Mouse (Mus musculus) subcutaneous adipose tissue, adult 2 months (tissue): ENCODE results near the gene Atxn7l3. TPM values are rescaled to one million over a fixed set of nuclear protein-coding genes. Genes with fewer than 3 reads are reported as not detected.

ENCODE experiments used
- polyA plus RNA-seq: library from polyadenylated mRNA; depleted of rRNA; stranded (reverse); fragments of >200 nt; gene quantifications from 2 replicates; pipeline ENCODE4 v1.2.3, GENCODE M21; 2012; ENCODE audit warnings: low replicate concordance; rRNA removed

Gene Atxn7l3
- 30.8 and 53.3 TPM in 2 replicates for polyA plus RNA-seq

DNA sequence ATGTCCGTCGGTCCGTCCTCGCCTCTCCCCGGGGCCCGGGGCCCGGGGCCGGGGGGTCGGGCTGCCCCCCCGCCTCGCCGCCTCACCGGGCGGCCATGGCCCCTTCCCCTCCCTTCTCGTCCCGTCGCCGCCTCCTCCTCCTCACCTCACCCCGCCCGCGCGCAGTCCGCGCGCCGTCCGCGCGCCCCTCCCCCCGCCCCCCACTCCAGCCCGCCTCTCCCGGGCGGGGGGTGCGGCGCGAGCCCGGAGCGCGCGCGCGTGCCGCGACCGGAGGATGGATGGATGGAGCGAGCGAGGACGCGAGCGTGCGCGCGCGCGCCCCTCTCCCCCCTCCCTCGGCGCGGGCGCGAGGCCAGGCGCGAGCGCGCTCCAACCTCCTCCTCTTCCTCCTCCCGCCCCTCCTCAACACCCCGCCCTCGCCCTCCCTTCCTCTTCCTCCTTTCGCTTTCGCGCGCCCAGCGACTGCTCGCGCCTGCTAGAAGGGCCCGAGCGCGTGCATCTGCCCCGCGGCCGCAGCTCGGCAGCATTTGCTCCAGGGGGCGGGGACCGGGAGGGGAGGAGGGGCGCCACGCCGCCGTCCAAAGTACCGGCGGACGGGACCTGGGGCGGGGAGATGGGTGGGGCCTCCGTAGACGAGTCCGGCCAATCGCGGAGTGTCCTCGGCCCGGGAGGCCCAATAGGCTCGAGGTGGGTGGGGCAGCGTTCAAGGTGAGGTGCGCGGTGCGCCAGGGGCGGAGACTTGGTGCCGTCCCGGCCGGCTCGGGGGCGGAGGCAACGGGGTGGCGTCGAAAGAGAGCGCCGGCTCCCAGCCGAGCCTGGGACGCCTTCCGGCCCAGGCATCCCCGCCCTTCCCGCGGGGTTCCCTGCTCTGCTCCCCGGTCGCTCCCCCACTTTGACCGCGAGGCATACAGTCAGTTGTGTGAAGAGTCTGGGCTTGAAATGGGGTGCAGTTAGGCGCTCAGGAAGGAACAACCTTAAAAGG, at the start of gene Atxn7l3:
TSS of gene Atxn7l3 (minus strand) at position 141 of the 982 bp plus-strand sequence.

DNA sequence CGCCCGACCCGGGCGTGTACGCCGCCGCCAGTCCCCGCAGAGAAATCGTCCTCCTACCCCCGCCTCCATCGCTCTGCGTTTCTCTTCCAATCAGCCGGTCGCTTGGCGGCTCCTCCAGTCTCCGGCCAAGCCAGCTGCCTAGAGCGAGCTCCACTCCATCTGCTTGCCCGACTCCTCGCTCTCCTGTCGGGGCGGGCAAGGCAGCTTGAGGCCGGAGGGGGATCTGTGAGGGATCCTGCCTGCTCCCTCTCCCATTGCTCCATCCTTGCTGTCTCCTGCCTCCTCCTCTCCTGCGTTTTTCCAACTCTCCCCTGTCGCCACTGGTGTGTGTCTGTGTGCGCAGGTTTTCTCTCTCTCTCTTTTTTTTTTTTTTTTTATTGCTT, 23.0 kb upstream of the Atxn7l3 start, which contains the start of gene Ubtf:
TSS of gene Ubtf (minus strand) at position 333 of the 383 bp plus-strand sequence.

DNA sequence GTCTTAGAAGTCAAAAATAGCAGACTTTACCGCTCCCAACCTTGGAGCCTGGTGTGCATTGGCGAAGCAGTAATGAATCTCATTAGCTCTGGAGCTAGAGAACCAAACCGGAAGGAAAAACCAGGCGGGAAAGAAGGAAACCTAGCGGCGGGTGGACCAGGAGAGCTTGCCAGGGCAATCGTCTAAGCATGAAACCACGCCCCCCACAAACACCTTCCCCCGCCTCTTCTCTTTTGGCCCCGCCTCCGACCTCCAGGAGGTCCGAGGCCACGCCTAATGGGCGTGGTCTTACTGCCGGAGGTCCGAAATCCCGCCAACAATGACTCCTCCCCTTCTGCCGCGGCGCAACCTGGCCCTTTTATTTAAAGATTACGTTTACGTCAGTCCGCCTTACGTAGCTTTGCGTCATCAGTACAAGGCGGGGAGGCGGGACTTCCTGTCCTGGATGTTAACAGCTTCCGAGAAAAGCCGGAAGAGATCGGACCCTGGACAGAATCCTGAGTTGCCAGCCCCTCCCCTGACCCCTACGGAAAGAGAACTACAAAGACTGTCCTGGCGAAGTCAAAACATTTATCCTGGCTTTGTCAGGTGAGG, 11.8 kb downstream of the Atxn7l3 start, which contains the start of gene Tmub2:
TSS of gene Tmub2 (plus strand) at position 431 of the 594 bp plus-strand sequence.

DNA sequence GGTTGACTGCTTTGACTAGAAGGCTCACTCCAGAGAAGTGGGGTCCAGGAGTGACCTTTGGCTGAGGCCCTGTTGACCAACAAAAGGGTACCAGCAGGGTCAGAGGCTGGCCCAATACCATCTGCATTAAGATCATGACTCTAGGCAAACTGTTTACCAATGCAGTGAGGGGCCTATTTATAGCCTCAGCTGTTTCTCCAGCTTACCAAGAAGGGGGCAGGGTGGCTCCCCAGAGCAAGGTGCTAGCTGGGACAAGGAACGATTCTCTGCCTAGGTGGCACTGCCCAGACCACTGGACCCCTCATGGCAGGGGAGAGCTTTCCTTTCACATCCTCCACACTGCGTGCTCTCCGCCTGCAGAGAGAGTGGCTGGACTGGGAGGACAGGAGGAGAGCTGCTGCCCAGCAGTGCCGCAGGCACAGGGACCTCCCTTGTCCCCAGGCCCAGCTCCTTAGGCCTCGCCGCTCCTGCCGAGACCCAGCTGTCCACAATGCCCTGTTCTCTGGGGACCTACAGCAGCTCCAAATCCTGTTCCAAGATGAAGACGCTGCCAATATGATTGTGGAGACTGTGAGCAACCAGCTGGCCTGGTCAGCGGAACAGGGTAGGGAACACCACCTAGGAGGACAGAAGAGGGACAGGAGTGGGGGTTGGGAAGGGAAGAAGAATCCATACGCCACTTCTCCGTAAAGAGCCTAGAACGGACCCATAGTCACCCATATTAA, 27.7 kb downstream of the Atxn7l3 start, which contains the start of gene Asb16:
TSS of gene Asb16 (plus strand) at position 224 of the 725 bp plus-strand sequence.

DNA sequence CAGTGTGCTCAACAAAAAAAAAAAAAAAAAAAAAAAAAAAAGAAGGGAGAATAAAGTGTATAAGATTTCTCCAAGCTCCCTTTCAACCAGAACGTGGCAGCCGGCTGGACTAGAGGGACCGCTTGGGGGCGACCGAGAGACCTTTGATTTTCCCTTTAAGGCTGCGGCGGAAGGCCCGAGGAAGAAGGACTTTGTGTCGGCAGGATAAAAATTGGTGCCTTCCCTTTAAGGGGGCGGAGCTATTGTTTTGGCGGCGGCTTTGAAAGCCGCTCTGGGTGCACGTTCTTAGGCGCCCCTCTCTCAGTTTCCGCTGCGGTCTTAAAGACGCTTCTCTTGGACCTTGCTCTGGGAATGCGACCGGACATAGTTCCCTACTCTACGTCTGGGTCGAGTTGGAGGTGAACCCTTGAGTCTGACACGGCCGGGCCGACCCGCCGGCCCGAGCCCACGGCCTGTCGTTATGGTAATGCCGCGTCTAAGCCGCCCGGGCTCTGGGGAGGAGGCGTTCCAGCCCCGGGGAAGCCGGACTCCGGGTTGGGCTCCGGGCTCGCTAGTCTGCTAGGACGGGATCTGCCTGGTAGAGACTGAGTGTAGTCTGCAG, 47.7 kb downstream of the Atxn7l3 start, which contains the start of gene BC030867:
TSS of gene BC030867 (plus strand) at position 253 of the 601 bp plus-strand sequence.

Other genes starting within 250 kb of the Atxn7l3 start
- 12.6 and 13.1 TPM in 2 replicates for gene Mpp2, start 208.1 kb downstream of the Atxn7l3 start, polyA plus RNA-seq
- gene Ppy, start 195.3 kb downstream of the Atxn7l3 start, polyA plus RNA-seq = not detected in 2 replicates
- not detected in 2 replicates for gene Pyy, start 188.8 kb downstream of the Atxn7l3 start, polyA plus RNA-seq
- gene Nags, start 151.1 kb downstream of the Atxn7l3 start, polyA plus RNA-seq = not detected in 2 replicates
- 18.7 and 31.1 TPM in 2 replicates for gene Tmem101, start 140.2 kb downstream of the Atxn7l3 start, polyA plus RNA-seq
- 47.8 and 68.5 TPM in 2 replicates for gene Lsm12, start 111.3 kb downstream of the Atxn7l3 start, polyA plus RNA-seq
- gene G6pc3, start 107.0 kb downstream of the Atxn7l3 start, polyA plus RNA-seq = 111 and 119 TPM in 2 replicates
- 96.1 and 120 TPM in 2 replicates for gene Hdac5, start 66.5 kb downstream of the Atxn7l3 start, polyA plus RNA-seq
- 0.63 and 4.8 TPM in 2 replicates for gene BC030867, start 47.7 kb downstream of the Atxn7l3 start, polyA plus RNA-seq
- gene Asb16, start 27.9 kb downstream of the Atxn7l3 start, polyA plus RNA-seq = 0.36 and 0.50 TPM in 2 replicates
- gene Tmub2, start 11.7 kb downstream of the Atxn7l3 start, polyA plus RNA-seq = 64.4 and 68.1 TPM in 2 replicates
- 21.4 and 45.7 TPM in 2 replicates for gene Ubtf, start 23.1 kb upstream of the Atxn7l3 start, polyA plus RNA-seq
- gene Slc4a1, start 69.6 kb upstream of the Atxn7l3 start, polyA plus RNA-seq = 0.08 and 0.10 TPM in 2 replicates
- gene Rundc3a, start 96.8 kb upstream of the Atxn7l3 start, polyA plus RNA-seq = 0.83 and 3.7 TPM in 2 replicates
- 493 and 498 TPM in 2 replicates for gene Slc25a39, start 111.3 kb upstream of the Atxn7l3 start, polyA plus RNA-seq
- gene Grn, start 133.7 kb upstream of the Atxn7l3 start, polyA plus RNA-seq = 332 and 384 TPM in 2 replicates
- gene Fam171a2, start 151.1 kb upstream of the Atxn7l3 start, polyA plus RNA-seq = 10.4 and 71.8 TPM in 2 replicates
- 5.7 and 10.0 TPM in 2 replicates for gene Itga2b, start 173.5 kb upstream of the Atxn7l3 start, polyA plus RNA-seq